Comparison of ENCODE assay signal across 8 mouse cellular contexts in the genomic region with DNA sequence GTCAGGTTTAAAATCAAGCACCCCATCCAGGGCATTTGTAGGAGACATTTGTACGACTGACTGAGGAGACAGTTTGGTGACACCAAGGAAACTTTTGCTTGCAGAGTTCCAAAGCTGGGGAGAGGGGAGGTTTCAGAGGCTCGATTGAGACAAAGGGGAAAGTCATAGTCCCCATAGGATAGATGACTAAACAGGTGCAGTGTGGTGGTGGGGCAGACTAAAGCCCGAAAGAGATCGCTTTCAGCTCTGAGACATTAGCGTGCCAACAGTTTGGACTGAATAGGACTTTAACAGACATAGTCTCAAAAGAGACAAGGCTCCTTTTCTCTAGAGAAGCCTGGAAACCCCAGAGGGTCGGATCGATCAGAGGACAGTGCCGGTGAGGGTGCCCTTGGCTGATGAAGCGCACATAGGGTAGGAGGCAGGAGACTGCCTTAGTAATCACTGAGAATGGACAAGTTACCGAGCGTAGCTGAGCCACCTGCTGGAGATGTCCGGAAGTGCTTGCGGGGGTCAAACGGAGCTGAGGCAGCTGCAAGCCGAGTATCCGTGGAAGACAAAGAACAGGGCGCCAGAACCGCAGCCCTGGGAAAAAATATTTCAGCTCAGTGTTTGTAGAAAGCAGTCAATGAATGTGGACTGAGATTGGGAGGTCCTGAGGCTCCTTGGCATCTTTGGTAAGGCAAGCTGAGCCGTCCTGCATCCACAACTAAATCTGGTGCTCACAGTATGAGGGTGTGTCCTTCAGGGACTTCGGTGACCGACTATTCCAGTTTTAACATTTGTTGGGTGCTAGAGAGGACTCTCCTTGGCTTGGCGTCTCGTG.
DNase-seq lines count a peak whose midpoint lies in the region; ATAC-seq and TF ChIP-seq lines count a peak whose summit lies in the region.

No protein-coding gene starts in this region.

- H3K4me3 ChIP-seq in limb, embryonic 15.5 days = peak overlapping the region; percentile 32
- peak overlapping the region; percentile 36 for H3K4me3 ChIP-seq in midbrain, postnatal 0 days (ENCODE audit: low read depth, low read length)
- H3K4me3 ChIP-seq in stomach, embryonic 15.5 days (replicated peaks) = peak overlapping the region; percentile 31

- H3K4me1 ChIP-seq in limb, embryonic 15.5 days = peaks cover 12% of the 10 kb centered on the region
- H3K4me1 ChIP-seq in midbrain, postnatal 0 days (ENCODE audit: insufficient read depth, low read length) = no peaks in the 10 kb centered on the region
- H3K4me1 ChIP-seq in stomach, embryonic 15.5 days = no peaks in the 10 kb centered on the region

- peak overlapping the region; percentile 20; the same call in 1 of the 2 replicates for H3K9ac ChIP-seq in limb, embryonic 15.5 days
- H3K9ac ChIP-seq in midbrain, postnatal 0 days (replicated peaks; ENCODE audit: low read length, poor library complexity, severe bottlenecking) = peak overlapping the region; percentile 69
- H3K9ac ChIP-seq in stomach, embryonic 15.5 days = peak overlapping the region; percentile 12; the same call in 1 of the 2 replicates

- no peak overlapping the region for H3K27ac ChIP-seq in limb, embryonic 15.5 days
- peak overlapping the region; percentile 77 for H3K27ac ChIP-seq in midbrain, postnatal 0 days (ENCODE audit: low read depth, low read length)
- H3K27ac ChIP-seq in stomach, embryonic 15.5 days = no peak overlapping the region

- H3K4me2 ChIP-seq in limb, embryonic 15.5 days = peak overlapping the region; percentile 53
- peak overlapping the region; percentile 56 for H3K4me2 ChIP-seq in midbrain, postnatal 0 days (ENCODE audit: low read depth, low read length, poor library complexity, severe bottlenecking)
- H3K4me2 ChIP-seq in stomach, embryonic 15.5 days = peak overlapping the region; percentile 65

- no peaks in the 10 kb centered on the region for H3K9me3 ChIP-seq in limb, embryonic 15.5 days
- H3K9me3 ChIP-seq in midbrain, postnatal 0 days (ENCODE audit: low read length) = no peaks in the 10 kb centered on the region
- H3K9me3 ChIP-seq in stomach, embryonic 15.5 days = no peaks in the 10 kb centered on the region

- peak; percentile 89 for TF ChIP-seq CTCF in midbrain, postnatal 0 days (IDR thresholded peaks at IDR 0.05)

- ATAC-seq in limb, embryonic 15.5 days (ENCODE audit: insufficient number of reproducible peaks, low FRiP score, low TSS enrichment, low read depth) = no peak
- ATAC-seq in midbrain, postnatal 0 days (ENCODE audit: low FRiP score) = peak; percentile 54; the same call in 1 of the 2 replicates
- ATAC-seq in stomach, embryonic 15.5 days (ENCODE audit: insufficient read depth, low FRiP score, low read depth) = peak; percentile 58; the same call in 1 of the 2 replicates

- H3K27me3 ChIP-seq in limb, embryonic 15.5 days = no peaks in the 10 kb centered on the region
- no peaks in the 10 kb centered on the region for H3K27me3 ChIP-seq in midbrain, postnatal 0 days (ENCODE audit: insufficient read depth, low read length)
- H3K27me3 ChIP-seq in stomach, embryonic 15.5 days (replicated peaks) = no peaks in the 10 kb centered on the region

- 23% methylated on average over 23 of the region's 23 CpGs for WGBS in limb, embryonic 15.5 days
- 24% methylated on average over 23 of the region's 23 CpGs for WGBS in midbrain, postnatal 0 days
- WGBS in stomach, embryonic 15.5 days = 22% methylated on average over 23 of the region's 23 CpGs

- peak; percentile 56 for DNase-seq in gastrocnemius, adult 18-20 months (ENCODE audit: low spot score)
- DNase-seq in gastrocnemius, adult 8-10 months (ENCODE audit: low spot score in 2 of 2) = no peak
- peak; percentile 54 to 58 for DNase-seq in cerebellum, postnatal 36 days
- DNase-seq in gastrocnemius, postnatal 4 days (ENCODE audit: low spot score in 2 of 2) = peak; percentile 48 to 76
- peak; percentile 37 for DNase-seq in kidney, adult 9 months
- DNase-seq in midbrain, postnatal 0 days (ENCODE audit: low spot score) = peak; percentile 81

- no peaks in the 10 kb centered on the region for H3K36me3 ChIP-seq in limb, embryonic 15.5 days
- no peaks in the 10 kb centered on the region for H3K36me3 ChIP-seq in midbrain, postnatal 0 days (ENCODE audit: insufficient read depth, low read length)
- no peaks in the 10 kb centered on the region for H3K36me3 ChIP-seq in stomach, embryonic 15.5 days

Comparison
In these comparisons a context has a peak if more than half of its experiments do, and no peak if none do; other contexts are left out.
1. DNase-seq: peak in gastrocnemius, adult 18-20 months (single experiment), cerebellum, postnatal 36 days (2 of 2), gastrocnemius, postnatal 4 days (2 of 2), kidney, adult 9 months (single experiment) and midbrain, postnatal 0 days (single experiment); none in gastrocnemius, adult 8-10 months (0 of 2).
2. H3K9ac ChIP-seq: peak in every context shown above with its lines; median percentile 69 in midbrain, postnatal 0 days; 20 in limb, embryonic 15.5 days; 12 in stomach, embryonic 15.5 days.
3. Peak in every context shown above with its lines, with median percentiles within 50 percentile points of each other: H3K4me2 ChIP-seq and H3K4me3 ChIP-seq.